Mouse (Mus musculus): Measurements from ENCODE around the gene Ctf1. TPM values are rescaled to one million over a fixed set of nuclear protein-coding genes. Genes with fewer than 3 reads are reported as not detected.

Ctf1 gene
- polyA plus RNA-seq, 1 experiment from 2014 or later: 15.9 TPM

- Histone ChIP-seq H3K9ac (ENCODE audit: low read depth, low read length) (peak overlapping the region; percentile 53), H3K9me3 (replicated peaks; ENCODE audit: low read length) (no peaks in the 10 kb centered on the region), H3K27ac (peak overlapping the region; percentile 74), H3K4me2 (ENCODE audit: low read length) (peak overlapping the region; percentile 97), H3K4me3 (replicated peaks; ENCODE audit: low read depth, low read length) (peak overlapping the region; percentile 86), H3K4me1 (replicated peaks; ENCODE audit: insufficient read depth, low read length) (peaks cover 5% of the 10 kb centered on the region; the same call in 1 of the 2 replicates), H3K36me3 (ENCODE audit: insufficient read depth, low read length) (peaks cover 9% of the 10 kb centered on the region; the same call in 1 of the 2 replicates), H3K27me3 (ENCODE audit: insufficient read depth, low read length) (no peaks in the 10 kb centered on the region)
- TF ChIP-seq CTCF (IDR thresholded peaks at IDR 0.05; ENCODE audit: low read depth): no peak
- DNase-seq (ENCODE audit: low spot score) (no peak), ATAC-seq (replicated peaks; ENCODE audit: low FRiP score, low read depth) (peak; percentile 78)
- 0% methylated on average over 19 of the region's 19 CpGs for WGBS
Measured at GRCm38 (mm10) chr7:127745251-127745651, 32.7 kb downstream of the Ctf1 start.

- DNase-seq (ENCODE audit: low spot score): peak; percentile 100
- TF ChIP-seq CTCF (IDR thresholded peaks at IDR 0.05; ENCODE audit: low read depth): no peak
- Histone ChIP-seq H3K4me2 (ENCODE audit: low read length) (peak overlapping the region; percentile 97), H3K9ac (ENCODE audit: low read depth, low read length) (peak overlapping the region; percentile 82), H3K4me1 (replicated peaks; ENCODE audit: insufficient read depth, low read length) (peaks cover 5% of the 10 kb centered on the region; the same call in 1 of the 2 replicates), H3K36me3 (ENCODE audit: insufficient read depth, low read length) (peaks cover 15% of the 10 kb centered on the region; the same call in 1 of the 2 replicates), H3K27ac (peak overlapping the region; percentile 81), H3K9me3 (replicated peaks; ENCODE audit: low read length) (no peaks in the 10 kb centered on the region), H3K4me3 (replicated peaks; ENCODE audit: low read depth, low read length) (peak overlapping the region; percentile 86), H3K27me3 (ENCODE audit: insufficient read depth, low read length) (no peaks in the 10 kb centered on the region)
- under 1% methylated on average over 38 of the region's 39 CpGs for WGBS
- peak; percentile 90 for ATAC-seq (replicated peaks; ENCODE audit: low FRiP score, low read depth)
Measured at GRCm38 (mm10) chr7:127745652-127746493, 33.3 kb downstream of the Ctf1 start.

- peak; percentile 55 for DNase-seq (ENCODE audit: low spot score)
- no peak for TF ChIP-seq CTCF (IDR thresholded peaks at IDR 0.05; ENCODE audit: low read depth)
- Histone ChIP-seq H3K4me2 (ENCODE audit: low read length) (peak overlapping the region; percentile 97), H3K4me3 (replicated peaks; ENCODE audit: low read depth, low read length) (peak overlapping the region; percentile 86), H3K27ac (peak overlapping the region; percentile 81), H3K27me3 (ENCODE audit: insufficient read depth, low read length) (no peaks in the 10 kb centered on the region), H3K4me1 (replicated peaks; ENCODE audit: insufficient read depth, low read length) (peaks cover 5% of the 10 kb centered on the region; the same call in 1 of the 2 replicates), H3K9me3 (replicated peaks; ENCODE audit: low read length) (no peaks in the 10 kb centered on the region), H3K36me3 (ENCODE audit: insufficient read depth, low read length) (peaks cover 24% of the 10 kb centered on the region), H3K9ac (ENCODE audit: low read depth, low read length) (peak overlapping the region; percentile 82)
- 1% methylated on average over 40 of the region's 62 CpGs for WGBS
- ATAC-seq (replicated peaks; ENCODE audit: low FRiP score, low read depth): peak; percentile 8; the same call in 1 of the 2 replicates
Measured at GRCm38 (mm10) chr7:127746494-127747491, 34.3 kb downstream of the Ctf1 start.

DNA sequence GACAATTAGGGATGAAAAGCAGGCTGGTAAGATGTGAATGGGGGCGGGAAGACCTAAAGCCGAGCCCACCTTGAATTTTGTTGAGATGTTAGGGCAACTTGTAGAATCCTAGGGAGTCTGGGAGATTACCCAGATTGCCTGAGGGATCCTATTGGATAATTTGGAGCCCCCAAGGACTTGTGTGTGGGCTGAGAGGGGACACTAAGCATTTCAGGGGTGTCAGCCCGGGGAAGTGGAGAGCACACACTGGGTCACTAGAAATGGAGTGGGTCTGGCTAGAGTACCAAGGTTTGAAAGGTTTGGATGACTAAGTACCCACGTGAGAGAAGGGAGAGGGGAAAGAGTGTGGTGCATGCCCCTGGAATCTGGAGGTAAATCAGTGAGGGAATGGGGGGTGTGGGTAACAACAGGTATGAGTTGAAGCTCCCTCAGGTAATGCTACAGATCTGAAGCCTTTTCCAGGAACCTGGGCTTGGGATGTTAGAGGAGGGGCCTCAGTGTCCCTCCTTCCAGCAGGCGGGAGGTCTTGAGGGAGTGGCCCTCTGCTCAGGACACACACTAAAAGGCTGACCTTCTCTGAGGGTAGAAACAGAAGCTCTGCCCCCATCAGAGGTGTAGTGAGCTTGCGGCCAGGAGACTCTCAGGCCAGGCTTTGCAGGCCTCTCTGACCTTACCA, 35.2 kb downstream of the Ctf1 start:
- peaks cover 5% of the 10 kb centered on the region; the same call in 1 of the 2 replicates for H3K4me1 ChIP-seq (replicated peaks; ENCODE audit: insufficient read depth, low read length)
- H3K4me2 ChIP-seq (ENCODE audit: low read length): peak overlapping the region; percentile 97
- peaks cover 33% of the 10 kb centered on the region for H3K36me3 ChIP-seq (ENCODE audit: insufficient read depth, low read length)
- ATAC-seq (replicated peaks; ENCODE audit: low FRiP score, low read depth): no peak
- H3K9ac ChIP-seq (ENCODE audit: low read depth, low read length): peak overlapping the region; percentile 82
- TF ChIP-seq CTCF (IDR thresholded peaks at IDR 0.05; ENCODE audit: low read depth): no peak
- peak overlapping the region; percentile 86 for H3K4me3 ChIP-seq (replicated peaks; ENCODE audit: low read depth, low read length)
- 35% methylated on average over 6 of the region's 6 CpGs for WGBS
- no peaks in the 10 kb centered on the region for H3K27me3 ChIP-seq (ENCODE audit: insufficient read depth, low read length)
- DNase-seq (ENCODE audit: low spot score): peak; percentile 2
- H3K27ac ChIP-seq: peak overlapping the region; percentile 81; the same call in 1 of the 2 replicates
- no peaks in the 10 kb centered on the region for H3K9me3 ChIP-seq (replicated peaks; ENCODE audit: low read length)

DNA sequence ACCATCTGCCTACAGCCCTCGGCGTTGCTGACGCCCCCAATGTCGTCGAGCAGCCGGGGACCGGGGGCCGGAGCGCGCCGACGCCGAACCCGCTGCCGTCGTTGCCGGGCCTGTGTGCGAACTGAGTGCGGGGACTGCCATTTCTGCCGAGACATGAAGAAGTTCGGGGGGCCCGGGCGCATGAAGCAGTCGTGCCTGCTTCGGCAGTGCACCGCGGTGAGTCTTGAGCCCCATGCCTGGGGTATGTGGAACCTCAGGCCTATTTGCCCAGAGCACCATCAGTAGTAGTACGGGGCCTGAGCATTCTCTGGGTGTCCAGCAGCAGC, 35.7 kb downstream of the Ctf1 start:
- ATAC-seq (replicated peaks; ENCODE audit: low FRiP score, low read depth) (no peak), DNase-seq (ENCODE audit: low spot score) (no peak)
- WGBS: 85% methylated on average over 28 of the region's 28 CpGs
- H3K9ac ChIP-seq (ENCODE audit: low read depth, low read length): no peak overlapping the region
- no peak overlapping the region for H3K4me3 ChIP-seq (replicated peaks; ENCODE audit: low read depth, low read length)
- H3K4me2 ChIP-seq (ENCODE audit: low read length): no peak overlapping the region
- no peaks in the 10 kb centered on the region for H3K9me3 ChIP-seq (replicated peaks; ENCODE audit: low read length)
- no peak for TF ChIP-seq CTCF (IDR thresholded peaks at IDR 0.05; ENCODE audit: low read depth)
- no peak overlapping the region for H3K27ac ChIP-seq
- H3K36me3 ChIP-seq (ENCODE audit: insufficient read depth, low read length): peaks cover 37% of the 10 kb centered on the region
- H3K4me1 ChIP-seq (replicated peaks; ENCODE audit: insufficient read depth, low read length): peaks cover 5% of the 10 kb centered on the region; the same call in 1 of the 2 replicates
- no peaks in the 10 kb centered on the region for H3K27me3 ChIP-seq (ENCODE audit: insufficient read depth, low read length)
